Mouse (Mus musculus) retina, postnatal 1 day (tissue): Measurements from ENCODE around the gene Trim25.

Experiments
- DNase-seq: peaks from one replicate; pipeline ENCODE4 v3.0.0-alpha.2; 2012

The Trim25 gene

GRCm38 (mm10) chr11:89066750-89067149 is 67.6 kb downstream of the Trim25 start, which contains the start of gene Dgke:
TSS of gene Dgke (minus strand) at chr11:89066850.
- DNase-seq: no peak

GRCm38 (mm10) chr11:89067301-89067822 is 68.2 kb downstream of the Trim25 start:
- DNase-seq: no peak

- DNase-seq: no peak
Measured at GRCm38 (mm10) chr11:89067871-89068490, 68.8 kb downstream of the Trim25 start.

GRCm38 (mm10) chr11:89068649-89069048 is 69.5 kb downstream of the Trim25 start:
- DNase-seq: no peak

GRCm38 (mm10) chr11:89069303-89069702 is 70.1 kb downstream of the Trim25 start:
- peak; percentile 79 for DNase-seq
